Mouse (Mus musculus) limb, embryonic 10.5 days (tissue): ENCODE data around the gene Zc3h12a. TPM values are rescaled to one million over a fixed set of nuclear protein-coding genes. Genes with fewer than 3 reads are reported as not detected.

Experiments
- DNase-seq: peaks from one replicate; pipeline ENCODE4 v3.0.0-alpha.2; 2017; ENCODE audit warnings: low spot score
- H3K27ac ChIP-seq: fragments of 300-500 bp; sonication (generic); 2 replicates; pipeline ENCODE4 v1.5.1; 2016; ENCODE audit warnings: mild to moderate bottlenecking
- H3K27me3 ChIP-seq: fragments of 300-500 bp; sonication (generic); 2 replicates; pipeline ENCODE4 v1.6.1; 2016; ENCODE audit warnings: low read depth, mild to moderate bottlenecking; ENCODE audit not compliant: poor library complexity, severe bottlenecking
- H3K36me3 ChIP-seq: fragments of 300-500 bp; sonication (generic); 2 replicates; pipeline ENCODE4 v1.6.1; 2016; ENCODE audit warnings: mild to moderate bottlenecking, moderate library complexity
- H3K4me1 ChIP-seq: fragments of 300-500 bp; sonication (generic); 2 replicates; pipeline ENCODE4 v1.6.1; 2016
- H3K4me3 ChIP-seq: fragments of 300-500 bp; sonication (generic); 2 replicates; pipeline ENCODE4 v1.5.1; 2016; ENCODE audit warnings: mild to moderate bottlenecking, moderate library complexity
- H3K9me3 ChIP-seq: fragments of 300-500 bp; sonication (generic); replicated peaks from 2 replicates; pipeline ENCODE4 v1.6.1; 2016; ENCODE audit warnings: mild to moderate bottlenecking
- WGBS: fragments of 180-500 bp; shearing (Covaris S2); methylation state at CpG from one replicate; pipeline ENCODE4 v1.1.7; 2016; 5-methylcytosine and 5-hydroxymethylcytosine counted together
- polyA plus RNA-seq: library from polyadenylated mRNA; unstranded; fragments of >200 nt; fragmentation: Nextera tagmentation; extraction: Ambion mirVana; gene quantifications from 2 replicates; pipeline ENCODE4 v1.2.1, GENCODE M21; 2016

Zc3h12a gene
- 0.23 and 0.58 TPM in 2 replicates for polyA plus RNA-seq

DNA sequence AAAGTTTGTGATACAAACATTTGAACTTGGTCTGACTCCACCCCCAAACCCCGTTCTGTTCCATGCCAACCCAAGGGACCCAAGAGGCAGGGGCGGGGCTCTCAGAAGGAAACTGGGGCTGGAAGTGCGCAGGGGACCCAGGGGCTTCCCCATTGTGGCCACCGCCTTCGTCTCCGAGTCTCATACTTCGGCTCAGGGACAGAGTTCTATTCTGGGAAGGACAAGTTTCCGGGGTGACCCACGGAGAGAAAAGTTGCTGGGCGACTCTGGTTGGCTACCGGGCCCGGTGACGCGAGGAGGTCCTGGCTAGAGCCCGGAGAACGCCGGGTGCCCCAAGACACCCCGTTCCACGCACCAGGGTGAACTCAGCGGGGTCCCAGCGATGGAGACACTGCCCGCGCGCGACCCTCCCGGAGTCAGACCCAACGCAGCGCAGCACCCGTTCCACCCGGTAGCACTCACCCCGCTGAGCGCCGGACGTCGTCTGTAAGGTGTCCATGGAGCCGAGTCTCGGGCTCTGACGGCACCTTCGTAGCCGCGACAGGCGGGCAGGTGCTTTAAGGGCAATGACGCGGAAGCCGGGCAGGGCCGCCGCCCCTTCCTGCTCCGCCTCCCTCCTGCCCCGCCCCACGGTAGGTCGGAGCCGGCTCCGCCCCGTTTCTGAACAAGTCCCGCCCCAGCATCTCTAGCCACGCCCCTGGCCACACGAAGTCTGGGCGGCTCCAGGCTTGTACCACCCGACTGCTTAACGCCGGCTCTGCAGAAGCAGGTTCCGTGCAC, at the start of gene Zc3h12a:
TSS of gene Zc3h12a (minus strand) at position 536 of the 780 bp plus-strand sequence.
- peak; percentile 87 for DNase-seq
- WGBS = 3% methylated on average over 62 of the region's 62 CpGs
- Histone ChIP-seq H3K9me3 (no peaks in the 10 kb centered on the region), H3K4me3 (peak within 1 kb of the TSS; percentile 66), H3K27ac (peak within 1 kb of the TSS; percentile 32; the same call in 1 of the 2 replicates), H3K36me3 (no peaks in the 10 kb centered on the region), H3K27me3 (peaks cover 47% of the 10 kb centered on the region), H3K4me1 (peaks cover 41% of the 10 kb centered on the region)

DNA sequence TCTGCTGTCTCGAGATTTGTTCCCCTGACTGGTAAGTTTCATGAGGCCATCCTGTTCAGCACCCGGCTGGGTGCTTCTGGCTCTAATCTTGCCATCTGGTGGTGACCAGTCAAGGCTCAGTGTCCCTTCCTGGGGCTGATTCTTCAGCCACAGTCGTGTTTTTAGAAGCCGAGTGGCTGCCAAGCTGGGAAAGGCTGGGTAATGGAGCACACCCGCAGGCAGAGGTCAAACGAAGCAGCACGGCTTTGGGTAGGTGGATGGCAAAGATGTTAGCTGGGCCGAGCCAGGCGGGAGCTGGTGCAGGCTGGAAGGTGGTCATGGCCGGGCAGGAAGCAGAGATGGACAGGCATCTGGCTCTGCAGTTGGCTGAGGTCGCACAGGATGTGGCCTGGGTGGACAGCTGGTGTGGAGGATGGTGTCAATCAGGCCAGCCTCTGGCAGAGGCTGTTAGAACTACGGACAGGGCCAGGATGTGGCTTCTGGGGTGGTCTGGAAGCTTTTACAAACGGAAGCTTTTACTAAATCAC, 49.1 kb upstream of the Zc3h12a start:
- Histone ChIP-seq H3K9me3 (no peaks in the 10 kb centered on the region), H3K4me1 (peaks cover 34% of the 10 kb centered on the region), H3K4me3 (no peak overlapping the region), H3K27me3 (peaks cover 10% of the 10 kb centered on the region; the same call in 1 of the 2 replicates), H3K36me3 (no peaks in the 10 kb centered on the region), H3K27ac (peak overlapping the region; percentile 50)
- 31% methylated on average over 13 of the region's 13 CpGs for WGBS
- DNase-seq = peak; percentile 41

DNA sequence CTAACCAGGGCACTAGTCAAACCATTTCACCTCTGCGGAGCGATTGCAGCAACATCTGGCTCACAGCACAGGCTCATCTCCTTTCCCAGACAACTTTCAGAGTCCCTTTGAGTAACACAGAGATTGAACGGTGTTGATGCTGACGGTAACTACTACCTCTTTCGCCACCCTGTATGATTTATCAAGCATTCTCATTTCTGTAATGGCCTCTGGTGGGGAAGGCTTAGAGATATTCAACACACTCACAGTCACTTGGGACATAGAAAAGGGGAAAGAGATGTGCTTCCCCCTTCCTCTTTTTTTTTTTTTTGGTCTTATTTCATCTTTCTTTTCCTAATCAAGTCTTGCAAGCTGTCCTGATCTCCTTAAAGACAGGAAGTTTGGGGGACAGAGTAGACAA, 48.5 kb upstream of the Zc3h12a start:
- no peak for DNase-seq

DNA sequence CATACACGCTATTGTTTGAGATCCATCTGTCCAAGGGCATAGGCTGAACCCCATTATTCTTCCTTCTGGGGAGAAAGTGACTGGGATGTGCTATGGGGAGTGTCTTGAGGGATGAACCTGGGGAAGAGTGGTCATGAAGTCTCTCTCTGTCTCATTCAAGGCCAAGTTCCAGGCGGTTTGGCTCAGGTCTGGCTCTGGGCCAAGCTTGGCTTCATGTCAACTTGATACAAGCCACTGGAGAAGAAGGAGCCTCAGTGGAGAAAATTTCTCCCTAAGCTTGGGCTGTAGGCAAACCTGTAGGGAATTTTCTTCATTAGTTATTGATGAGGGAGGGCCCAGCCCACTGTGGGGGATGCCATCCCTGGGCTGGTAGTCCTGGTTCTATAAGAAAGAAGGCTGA, 48.0 kb upstream of the Zc3h12a start:
- Histone ChIP-seq H3K27ac (no peak overlapping the region), H3K4me3 (no peak overlapping the region), H3K4me1 (peaks cover 37% of the 10 kb centered on the region), H3K9me3 (no peaks in the 10 kb centered on the region), H3K27me3 (peaks cover 20% of the 10 kb centered on the region; the same call in 1 of the 2 replicates), H3K36me3 (no peaks in the 10 kb centered on the region)
- no peak for DNase-seq
- WGBS = 85% methylated on average over 2 of the region's 2 CpGs

More for the DNA sequence above, 48.5 kb upstream of the Zc3h12a start:
- H3K4me3 ChIP-seq = no peak overlapping the region
- H3K27me3 ChIP-seq = peaks cover 15% of the 10 kb centered on the region; the same call in 1 of the 2 replicates
- no peaks in the 10 kb centered on the region for H3K36me3 ChIP-seq
- no peaks in the 10 kb centered on the region for H3K9me3 ChIP-seq
- 0 out of 2 replicates have a peak overlapping the region, but pooled peaks have one; percentile 50 for H3K27ac ChIP-seq
- H3K4me1 ChIP-seq = peaks cover 37% of the 10 kb centered on the region
- WGBS = 78% methylated on average over 5 of the region's 5 CpGs

DNA sequence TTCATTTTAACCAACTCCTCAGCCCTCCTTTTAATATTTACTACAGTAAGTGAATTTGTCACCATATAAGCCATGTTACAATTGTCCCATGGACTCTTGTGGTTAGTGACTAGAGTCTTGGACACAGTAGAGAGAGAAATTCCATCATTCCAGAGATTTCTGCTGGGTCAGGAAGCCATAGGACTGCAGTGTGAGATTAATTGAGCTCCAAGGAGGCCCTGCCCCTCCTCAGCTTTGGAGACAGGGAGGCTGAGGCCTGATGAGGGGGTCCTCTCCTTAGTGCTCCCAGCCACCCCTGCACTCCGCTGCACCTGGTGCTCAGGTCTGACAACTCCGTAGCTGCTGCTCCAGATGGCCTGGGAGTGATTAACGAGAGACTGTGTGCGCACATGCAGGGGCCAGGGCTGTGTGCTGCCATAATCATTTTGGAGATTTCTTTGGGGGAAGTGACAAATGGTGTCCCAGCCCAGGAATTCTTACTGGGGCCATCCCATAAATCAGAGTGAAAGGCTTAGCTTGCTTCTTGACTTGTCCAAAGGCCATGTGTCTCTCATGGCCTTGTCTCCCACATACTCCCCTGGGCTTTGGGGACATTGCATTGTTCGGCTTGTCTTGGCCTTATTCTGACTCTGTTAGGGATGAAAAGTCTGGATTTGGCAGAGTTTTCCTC, 47.0 kb upstream of the Zc3h12a start:
- peaks cover 28% of the 10 kb centered on the region; the same call in 1 of the 2 replicates for H3K27me3 ChIP-seq
- H3K4me3 ChIP-seq = no peak overlapping the region
- H3K36me3 ChIP-seq = no peaks in the 10 kb centered on the region
- WGBS = 37% methylated on average over 5 of the region's 5 CpGs
- no peaks in the 10 kb centered on the region for H3K9me3 ChIP-seq
- H3K4me1 ChIP-seq = peaks cover 37% of the 10 kb centered on the region
- DNase-seq = peak; percentile 48
- no peak overlapping the region for H3K27ac ChIP-seq

DNA sequence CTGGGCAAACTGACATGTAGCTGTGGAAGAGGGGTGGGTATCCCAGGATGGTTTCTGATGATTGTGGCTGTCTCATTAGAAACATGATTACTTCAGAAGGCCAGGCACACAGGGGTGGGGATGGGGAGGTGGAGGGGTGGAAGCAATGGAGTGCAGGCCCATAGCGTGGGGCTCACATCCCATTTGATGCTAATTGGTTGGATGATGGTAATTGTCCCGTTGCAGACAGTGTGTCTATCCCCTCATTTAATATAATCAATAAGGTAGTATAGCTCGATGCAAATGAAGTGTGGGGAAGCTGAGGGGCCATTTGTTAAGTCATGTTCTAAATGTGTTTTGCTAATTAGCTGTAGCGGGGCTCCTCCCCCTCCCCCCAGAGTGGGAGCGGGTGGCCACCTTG, 45.5 kb upstream of the Zc3h12a start:
- Histone ChIP-seq H3K27ac (no peak overlapping the region), H3K9me3 (no peaks in the 10 kb centered on the region), H3K27me3 (peaks cover 34% of the 10 kb centered on the region; the same call in 1 of the 2 replicates), H3K4me3 (no peak overlapping the region), H3K4me1 (peaks cover 37% of the 10 kb centered on the region), H3K36me3 (no peaks in the 10 kb centered on the region)
- WGBS = 78% methylated on average over 5 of the region's 5 CpGs
- DNase-seq = no peak

DNA sequence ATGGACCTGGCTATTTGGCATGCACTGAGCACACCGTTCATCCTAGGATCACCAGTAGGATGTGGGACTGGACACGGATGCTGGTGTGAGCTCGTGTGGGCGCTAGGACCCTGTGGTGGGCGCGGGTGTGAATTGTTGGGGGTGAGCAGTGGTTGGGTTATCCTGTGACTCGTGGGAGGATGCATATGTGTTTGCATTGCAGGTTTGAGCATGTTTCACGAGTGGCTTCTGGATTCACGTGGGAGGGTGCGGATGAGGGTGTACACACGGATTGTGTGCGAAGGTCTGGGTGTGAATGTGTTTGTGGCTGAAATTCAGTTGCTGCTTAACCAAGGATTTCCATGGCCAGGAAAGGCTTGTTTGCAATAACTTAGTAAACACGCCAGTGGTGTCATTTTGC, 45.1 kb upstream of the Zc3h12a start:
- 91% methylated on average over 13 of the region's 13 CpGs for WGBS

DNA sequence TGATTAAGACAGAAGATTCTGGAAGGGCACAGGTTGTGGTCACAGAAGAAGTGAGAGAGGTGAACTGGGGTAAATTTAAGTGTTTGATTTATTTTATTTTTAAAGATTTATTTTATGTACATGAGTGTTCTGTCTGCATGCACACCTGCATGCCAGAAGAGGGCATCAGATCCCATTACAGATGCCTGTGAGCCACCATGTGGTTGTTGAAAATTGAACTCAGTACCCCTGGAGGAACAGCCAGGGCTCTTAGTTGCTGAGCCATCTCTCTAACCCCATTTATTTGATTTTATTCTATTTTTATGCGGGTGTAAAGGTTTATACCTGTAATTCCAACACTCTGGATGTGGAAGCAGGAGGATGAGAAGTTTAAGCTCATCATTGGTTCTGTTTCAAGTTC, 40.1 kb upstream of the Zc3h12a start:
- WGBS = 66% methylated on average over 1 of the region's 1 CpGs
- H3K4me3 ChIP-seq = no peak overlapping the region
- no peak for DNase-seq
- no peaks in the 10 kb centered on the region for H3K9me3 ChIP-seq
- H3K4me1 ChIP-seq = peaks cover 3% of the 10 kb centered on the region; the same call in 1 of the 2 replicates
- no peaks in the 10 kb centered on the region for H3K36me3 ChIP-seq
- H3K27me3 ChIP-seq = peaks cover 37% of the 10 kb centered on the region; the same call in 1 of the 2 replicates
- no peak overlapping the region for H3K27ac ChIP-seq

More for the DNA sequence above, 45.1 kb upstream of the Zc3h12a start:
- Histone ChIP-seq H3K4me1 (peaks cover 35% of the 10 kb centered on the region), H3K27me3 (peaks cover 34% of the 10 kb centered on the region; the same call in 1 of the 2 replicates), H3K36me3 (no peaks in the 10 kb centered on the region), H3K4me3 (no peak overlapping the region), H3K27ac (no peak overlapping the region), H3K9me3 (no peaks in the 10 kb centered on the region)
- no peak for DNase-seq

DNA sequence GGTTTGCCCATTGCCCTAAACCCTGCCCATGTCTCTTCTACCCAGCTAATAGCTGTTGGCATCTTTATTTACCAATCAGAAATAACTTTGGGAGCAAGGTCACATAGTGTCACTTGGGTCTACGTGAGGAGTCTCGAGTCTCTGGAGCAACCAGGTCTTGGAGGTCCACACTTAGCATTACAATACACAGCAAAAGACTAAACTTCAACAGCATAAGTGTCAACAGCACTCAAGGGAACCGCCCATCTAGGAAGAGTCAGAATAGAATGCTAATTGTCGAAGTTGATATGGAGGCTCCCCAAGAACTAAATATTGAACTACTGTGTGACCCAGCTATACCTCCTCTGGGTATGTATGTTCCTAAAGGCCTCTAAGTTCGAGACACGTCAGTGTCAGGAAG, 37.2 kb upstream of the Zc3h12a start:
- no peaks in the 10 kb centered on the region for H3K9me3 ChIP-seq
- H3K4me3 ChIP-seq = no peak overlapping the region
- H3K36me3 ChIP-seq = no peaks in the 10 kb centered on the region
- peaks cover 36% of the 10 kb centered on the region for H3K27me3 ChIP-seq
- 90% methylated on average over 6 of the region's 6 CpGs for WGBS
- H3K27ac ChIP-seq = no peak overlapping the region
- no peak for DNase-seq
- peaks cover 6% of the 10 kb centered on the region; the same call in 1 of the 2 replicates for H3K4me1 ChIP-seq

DNA sequence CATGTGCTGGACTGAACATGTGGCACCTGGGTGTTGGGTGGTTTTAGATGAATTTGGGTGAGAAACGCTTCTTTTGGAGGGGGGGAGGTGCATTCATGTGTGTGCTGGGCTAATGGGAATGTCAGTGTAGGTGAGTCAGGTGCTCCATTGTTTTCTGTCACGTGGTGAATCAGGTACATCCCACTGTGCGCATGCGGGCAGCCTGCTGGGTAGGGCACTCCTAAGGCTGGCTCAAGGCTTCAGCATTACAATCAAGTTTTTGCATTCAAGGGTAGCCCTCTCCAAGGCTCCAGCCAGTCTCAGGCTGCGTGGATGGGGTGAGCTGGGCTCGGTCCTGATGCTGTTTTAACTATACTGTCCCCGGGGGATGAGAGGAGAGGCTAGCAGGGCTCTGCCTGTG, 35.1 kb upstream of the Zc3h12a start:
- H3K27me3 ChIP-seq = peaks cover 40% of the 10 kb centered on the region
- WGBS = 59% methylated on average over 7 of the region's 7 CpGs
- peaks cover 6% of the 10 kb centered on the region; the same call in 1 of the 2 replicates for H3K4me1 ChIP-seq
- no peak overlapping the region for H3K27ac ChIP-seq
- no peaks in the 10 kb centered on the region for H3K9me3 ChIP-seq
- DNase-seq = no peak
- H3K36me3 ChIP-seq = no peaks in the 10 kb centered on the region
- H3K4me3 ChIP-seq = no peak overlapping the region

DNA sequence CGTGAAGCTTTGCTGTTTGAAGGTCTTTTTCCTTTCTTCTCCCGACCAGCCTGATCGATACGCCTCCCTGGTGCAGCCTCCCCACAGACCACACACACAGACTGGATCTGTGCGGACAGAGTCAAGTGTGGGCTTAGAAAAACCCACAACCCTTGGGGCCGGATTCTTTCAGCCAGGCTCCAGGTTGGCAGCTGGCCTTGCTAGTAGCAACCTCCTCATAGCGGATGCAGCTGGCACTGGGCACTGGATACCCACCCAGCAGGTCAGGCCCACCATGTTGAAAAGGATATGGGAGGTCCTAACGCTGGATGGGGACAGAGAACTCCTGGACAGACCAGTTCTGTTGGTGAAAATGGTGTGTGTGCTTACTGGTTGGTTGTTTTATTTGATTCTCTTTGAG, 33.8 kb upstream of the Zc3h12a start:
- Histone ChIP-seq H3K27me3 (peaks cover 40% of the 10 kb centered on the region), H3K4me3 (no peak overlapping the region), H3K4me1 (peaks cover 6% of the 10 kb centered on the region; the same call in 1 of the 2 replicates), H3K27ac (no peak overlapping the region), H3K9me3 (no peaks in the 10 kb centered on the region), H3K36me3 (no peaks in the 10 kb centered on the region)
- WGBS = 55% methylated on average over 8 of the region's 8 CpGs
- DNase-seq = no peak

DNA sequence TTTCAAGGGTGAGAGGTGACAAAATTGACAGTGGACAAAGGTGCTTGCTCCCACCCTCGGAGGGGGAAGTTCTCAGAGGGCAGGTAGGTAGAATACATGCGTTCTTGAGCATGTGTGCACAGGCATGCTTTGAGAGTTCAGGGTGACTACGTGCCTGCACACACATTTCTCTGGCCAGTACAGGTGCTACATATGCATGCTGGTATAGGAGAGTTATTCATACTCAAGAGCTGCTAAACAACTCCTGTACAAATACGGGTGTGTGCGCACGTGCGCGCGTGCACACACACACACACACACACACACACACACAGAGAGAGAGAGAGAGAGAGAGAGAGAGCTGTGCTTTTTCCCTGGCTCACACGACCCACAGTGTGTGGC, 33.3 kb upstream of the Zc3h12a start:
- Histone ChIP-seq H3K27ac (no peak overlapping the region), H3K36me3 (no peaks in the 10 kb centered on the region), H3K27me3 (peaks cover 40% of the 10 kb centered on the region), H3K9me3 (no peaks in the 10 kb centered on the region), H3K4me3 (no peak overlapping the region), H3K4me1 (peaks cover 6% of the 10 kb centered on the region; the same call in 1 of the 2 replicates)
- 77% methylated on average over 10 of the region's 10 CpGs for WGBS
- no peak for DNase-seq
